Mouse (Mus musculus) cerebellum, adult 9-11 months (tissue): ENCODE results near the gene Flt4.

ENCODE experiments used
- DNase-seq: peaks from one replicate; pipeline ENCODE4 v3.0.0; 2022

Gene Flt4

DNA sequence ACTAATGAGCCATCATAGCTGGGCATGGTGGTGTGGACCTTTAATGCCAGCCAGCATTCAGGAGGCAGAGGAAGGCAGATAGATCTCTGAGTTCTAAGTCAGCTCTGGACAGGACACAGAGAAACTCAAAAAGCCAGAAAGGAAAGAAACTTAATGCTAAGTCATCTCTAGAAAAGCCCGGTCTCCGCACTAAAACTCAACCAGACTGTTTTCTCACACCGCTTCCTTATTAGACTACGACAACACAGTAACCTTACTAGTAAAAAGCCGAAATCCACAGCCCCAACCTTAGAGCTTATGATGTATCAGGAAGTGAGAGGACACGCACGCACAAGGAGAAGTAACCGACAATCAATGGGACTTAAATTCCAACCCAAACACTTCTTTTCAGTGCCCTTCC is 93.0 kb downstream of the Flt4 start:
- DNase-seq = no peak
